Mouse (Mus musculus) spleen, embryonic (tissue): ENCODE results near the gene Gm13030.
"Not testable (repeated sequence)": the region's sequence is repeated elsewhere in the genome, so short reads cannot be mapped to it uniquely, and the experiment has no call there.

ENCODE experiments used
- CTCF ChIA-PET: fragments of 350-600 bp; sonication (Branson Sonifier 250); formaldehyde crosslinking; loops from one replicate; lab custom pipeline; 2022; lab: Charles Lee

The Gm13030 gene

DNA sequence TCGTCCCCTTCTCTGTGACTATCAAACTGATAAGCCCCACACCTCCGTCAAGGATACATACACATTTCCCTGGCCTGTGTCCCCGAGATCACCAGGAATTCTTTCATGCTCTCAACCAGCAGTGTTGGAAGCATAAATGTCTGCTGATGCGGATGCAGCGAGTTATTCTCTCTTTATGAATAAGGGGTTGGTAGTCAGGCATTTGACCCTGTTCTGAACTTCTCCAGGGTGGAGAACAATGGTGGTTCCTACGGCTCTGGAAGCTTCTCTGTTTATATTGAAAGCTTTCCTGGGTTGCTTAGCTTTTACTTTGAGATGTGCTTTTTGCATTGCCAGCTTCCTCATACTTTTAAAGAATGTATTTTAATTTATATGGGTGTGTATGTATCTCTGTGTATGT lies at the start of gene Gm13030:
Gm13030 (minus strand) TSS at position 101 of the 400 bp plus-strand sequence.
- CTCF ChIA-PET = no interaction called here

DNA sequence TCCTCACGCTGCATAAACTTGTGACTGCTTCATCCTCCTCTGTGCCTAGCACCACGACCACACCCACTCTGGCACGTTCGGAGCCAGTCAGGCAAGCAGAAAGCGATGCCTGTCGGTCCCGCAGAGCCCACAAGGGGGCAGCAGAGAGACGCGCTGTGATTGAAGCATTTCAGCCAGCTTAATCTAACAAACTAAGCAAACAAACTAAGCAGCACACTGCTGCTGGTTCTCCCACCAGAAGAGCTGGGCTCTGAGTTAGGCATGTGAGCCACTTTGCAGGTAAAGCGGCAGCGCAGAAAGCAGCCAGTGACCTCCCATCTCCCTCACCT lies 48.3 kb upstream of the Gm13030 start:
- CTCF ChIA-PET = interaction anchor here (1.2 kb wide), 1 partner anchor 21 kb away, joined by 3 read pairs; no protein-coding TSS in a partner anchor

DNA sequence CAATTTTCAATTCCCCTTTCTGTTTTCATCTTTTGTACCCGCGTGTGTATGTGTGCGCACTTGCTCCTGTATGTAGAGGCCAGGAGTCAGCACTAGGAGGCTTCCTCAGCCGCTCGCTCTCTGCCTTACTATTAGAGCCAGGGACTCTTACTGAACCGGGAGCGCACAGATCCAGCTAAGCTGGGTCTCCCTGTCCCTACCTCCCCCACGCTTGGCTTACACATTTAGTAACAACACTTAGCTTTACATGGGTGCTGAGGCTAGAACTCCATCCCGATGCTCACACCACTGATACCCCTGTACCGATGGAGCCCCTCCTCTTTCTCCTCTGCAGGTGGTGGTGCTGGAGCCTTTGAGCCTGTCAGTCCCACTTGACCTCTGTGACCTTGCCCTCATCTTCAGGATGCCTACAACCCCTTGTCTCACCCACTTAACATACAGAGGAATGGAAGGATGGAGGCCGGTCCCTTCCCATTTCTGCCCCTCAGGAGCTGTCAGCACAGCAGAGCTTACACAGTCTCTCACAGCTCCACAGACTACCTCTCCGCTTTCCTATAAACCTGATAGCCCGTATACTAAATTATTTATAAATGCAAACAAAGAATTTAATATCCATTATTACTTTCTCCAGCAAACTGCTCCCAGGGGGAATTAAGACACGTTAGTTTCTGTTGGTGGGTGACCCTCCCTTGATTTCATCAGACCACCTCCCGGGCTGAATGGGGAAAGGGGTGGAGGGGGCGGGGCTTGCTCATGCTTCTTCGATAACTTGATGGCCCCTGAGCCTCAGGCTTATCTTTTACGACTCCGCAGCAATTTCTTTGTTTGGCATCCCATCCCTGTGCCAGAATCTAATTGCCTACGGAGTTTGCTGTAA lies 47.7 kb upstream of the Gm13030 start:
- CTCF ChIA-PET = interaction anchor here (1.2 kb wide), 1 partner anchor 22 kb away, joined by 3 read pairs; no protein-coding TSS in a partner anchor

DNA sequence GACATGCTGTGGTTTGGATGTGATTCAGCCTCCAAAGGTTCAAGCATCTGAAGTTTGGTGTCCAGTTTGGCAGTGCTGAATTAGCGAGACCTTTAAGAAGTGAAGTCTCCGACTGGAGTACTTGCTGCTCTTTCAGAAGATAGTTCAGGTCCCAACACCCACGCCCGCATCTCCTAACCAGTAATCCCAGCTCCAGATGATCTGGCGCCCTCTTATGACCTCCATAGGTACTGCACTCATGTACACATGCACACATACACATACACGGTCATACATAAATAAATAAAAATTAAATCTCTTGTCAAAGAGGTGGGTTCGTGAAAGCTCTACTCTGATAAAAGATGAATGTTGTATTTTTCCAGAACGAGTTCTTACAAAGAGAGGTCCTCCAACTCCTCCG lies 43.5 kb upstream of the Gm13030 start:
- CTCF ChIA-PET = no interaction called here

DNA sequence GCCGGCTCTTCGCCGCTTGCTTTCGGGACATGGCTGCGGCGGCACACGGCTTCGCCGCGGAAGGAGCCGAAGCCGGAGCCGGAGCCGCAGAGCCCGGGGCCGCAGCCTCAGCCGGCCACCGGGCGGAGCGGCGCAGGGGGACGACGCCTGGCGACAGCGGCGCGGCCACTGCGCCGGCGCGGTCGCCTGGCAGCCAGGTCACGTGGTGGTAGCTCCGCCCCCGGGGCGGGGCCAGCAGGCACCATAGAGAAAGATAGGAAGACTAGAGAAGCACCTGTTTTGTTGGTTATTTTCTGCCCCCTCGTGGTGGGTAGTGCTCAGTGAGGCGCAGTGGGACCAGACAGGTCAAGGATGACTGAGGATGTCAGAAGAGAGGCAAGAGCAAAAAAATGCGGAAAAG lies 40.0 kb upstream of the Gm13030 start, which contains the start of gene Otud3:
Otud3 (minus strand) TSS at position 149 of the 400 bp plus-strand sequence.
- CTCF ChIA-PET = no interaction called here

DNA sequence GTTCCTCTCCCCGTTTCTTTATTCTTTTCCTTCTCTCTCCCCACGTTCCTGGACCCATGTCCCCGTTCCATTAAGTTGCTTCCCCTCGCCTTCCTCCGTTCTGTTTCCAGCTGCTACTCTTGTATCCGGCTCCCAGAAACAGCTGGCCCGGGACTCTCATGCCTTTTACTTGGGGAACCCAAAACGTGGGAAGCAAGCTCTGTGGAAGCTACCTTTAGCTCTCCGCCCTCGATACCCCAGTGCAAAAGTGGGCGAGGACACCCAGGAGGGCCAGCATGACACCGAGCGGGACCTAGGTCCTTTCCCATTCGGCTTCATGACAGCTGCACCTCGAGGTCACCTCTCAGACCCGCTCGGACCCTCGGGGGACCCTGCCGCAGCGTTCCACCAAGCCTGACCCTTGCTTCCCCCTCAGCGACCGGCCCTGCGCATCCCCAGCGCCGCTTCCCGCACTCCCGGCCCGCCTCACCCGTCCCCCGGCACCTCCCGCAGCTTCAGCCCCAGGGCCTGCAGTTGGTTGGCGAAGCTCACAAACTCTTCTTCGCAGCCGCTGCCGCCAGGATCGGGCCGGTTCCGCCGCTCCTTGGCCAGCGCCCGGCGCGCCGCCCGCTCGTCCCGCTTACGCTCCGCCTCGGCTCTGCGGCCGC lies 39.5 kb upstream of the Gm13030 start:
- CTCF ChIA-PET = no interaction called here

DNA sequence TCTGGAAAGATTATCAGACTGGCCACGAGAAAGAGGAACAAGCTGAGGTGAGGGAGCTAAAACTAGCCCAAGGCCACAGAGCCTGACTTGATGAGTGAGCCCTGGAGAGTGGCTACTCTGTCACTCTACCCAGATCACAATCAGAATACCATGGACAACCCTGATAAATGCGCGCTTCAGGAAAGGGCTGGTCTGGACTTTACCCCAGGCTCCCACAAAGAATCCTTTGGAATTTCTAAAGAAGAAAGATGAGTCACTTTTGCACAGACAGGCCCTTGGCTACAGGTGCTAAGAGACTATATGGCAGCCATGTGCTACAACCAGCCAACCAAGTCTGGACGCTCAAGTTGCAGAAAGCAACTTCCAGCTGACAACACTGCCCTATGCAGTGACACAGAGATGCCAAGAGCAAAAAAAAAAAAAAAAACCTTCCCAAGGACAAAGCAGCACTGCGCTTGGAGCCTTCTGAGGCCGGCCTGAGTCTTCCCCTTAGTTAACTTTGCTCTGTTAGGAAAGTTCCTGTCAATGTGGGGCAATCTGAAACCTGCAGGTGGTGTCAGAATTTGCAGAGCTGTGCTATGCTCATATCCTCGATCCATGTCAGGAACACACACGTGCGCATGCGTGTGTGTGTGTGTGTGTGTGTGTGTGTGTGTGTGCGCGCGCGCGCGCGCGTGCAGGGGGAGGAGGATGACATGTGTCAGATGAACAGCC lies 32.0 kb upstream of the Gm13030 start:
- CTCF ChIA-PET = no interaction called here

DNA sequence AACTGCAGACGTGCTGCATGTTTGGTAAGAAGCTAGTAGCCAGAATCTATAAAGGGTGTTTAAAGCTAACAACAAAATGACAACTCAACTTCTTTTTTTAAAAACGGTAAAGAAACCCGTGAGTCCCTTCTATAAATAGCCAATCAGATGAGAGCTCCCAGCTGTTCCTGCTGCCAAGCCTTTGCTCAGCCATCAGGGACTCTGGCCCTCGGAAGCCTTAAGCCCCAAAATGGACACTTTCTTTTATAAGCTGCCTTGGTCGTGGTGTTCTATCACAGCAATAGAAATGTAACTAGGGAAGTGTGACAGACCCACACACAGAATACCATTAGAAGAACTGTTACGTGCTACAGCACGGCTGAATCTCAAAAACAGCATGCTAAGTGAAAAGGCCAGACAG lies 25.6 kb upstream of the Gm13030 start:
- CTCF ChIA-PET = no interaction called here

DNA sequence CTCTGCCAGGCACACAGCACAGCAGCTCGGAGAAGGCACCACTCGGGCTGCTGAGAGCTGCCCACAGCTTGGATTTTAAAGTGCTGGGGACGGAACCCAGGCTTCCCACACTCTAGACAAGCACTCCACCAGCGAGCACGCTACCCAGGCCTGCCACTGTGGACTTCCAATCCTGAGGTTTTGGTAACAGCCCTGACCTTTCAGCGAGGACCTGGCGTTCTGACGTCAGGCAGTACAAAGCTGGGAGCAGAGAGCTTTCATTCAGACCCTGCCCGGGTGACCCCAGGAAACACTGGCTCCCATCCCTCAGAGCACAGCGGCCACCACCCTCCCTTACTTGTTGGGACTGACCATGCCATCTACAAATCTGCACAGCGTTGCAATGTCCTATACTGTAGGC lies 20.0 kb upstream of the Gm13030 start:
- CTCF ChIA-PET = not testable (repeated sequence)

DNA sequence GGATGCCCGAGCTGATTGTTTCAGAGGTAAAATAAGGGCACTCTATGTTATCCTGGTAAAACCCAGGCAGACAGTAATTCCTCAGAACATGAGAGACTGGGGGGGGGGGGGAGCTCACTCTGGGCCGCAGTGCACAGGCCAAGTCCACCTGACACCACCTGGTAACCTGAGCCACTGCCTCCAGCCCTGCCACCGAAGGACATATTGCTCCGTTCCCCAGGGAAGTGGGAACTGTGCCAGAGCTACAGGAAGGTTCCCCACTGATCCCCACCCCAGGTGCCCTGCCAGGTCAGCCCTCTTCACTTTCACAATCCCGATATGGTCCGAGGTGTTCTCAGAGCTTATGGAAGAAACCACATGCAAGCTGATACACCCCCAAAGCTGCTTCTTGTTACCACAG lies 18.9 kb upstream of the Gm13030 start:
- CTCF ChIA-PET = interaction anchor here (0.5 kb wide), 1 partner anchor 446 kb away, joined by 4 read pairs; no protein-coding TSS in a partner anchor

DNA sequence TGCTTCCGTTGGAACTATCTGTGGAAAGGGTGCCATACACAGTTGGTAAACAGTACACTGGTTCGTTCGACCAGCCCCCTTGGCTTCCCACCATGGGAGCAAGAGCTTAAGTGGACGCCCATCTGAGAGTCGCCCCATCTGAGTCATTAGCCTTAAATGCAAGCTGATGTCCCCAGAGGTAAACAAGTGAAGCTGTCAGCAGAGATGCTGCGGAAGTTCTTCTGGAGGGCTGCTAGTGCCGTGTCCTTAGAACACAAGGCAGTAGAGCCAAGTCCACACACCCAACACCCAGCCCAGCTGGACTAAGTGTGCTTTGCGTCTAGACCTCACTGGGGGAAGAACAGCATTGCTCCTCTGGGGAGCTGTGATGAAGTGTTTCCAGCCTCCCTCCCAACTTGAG lies 15.9 kb upstream of the Gm13030 start:
- CTCF ChIA-PET = no interaction called here

DNA sequence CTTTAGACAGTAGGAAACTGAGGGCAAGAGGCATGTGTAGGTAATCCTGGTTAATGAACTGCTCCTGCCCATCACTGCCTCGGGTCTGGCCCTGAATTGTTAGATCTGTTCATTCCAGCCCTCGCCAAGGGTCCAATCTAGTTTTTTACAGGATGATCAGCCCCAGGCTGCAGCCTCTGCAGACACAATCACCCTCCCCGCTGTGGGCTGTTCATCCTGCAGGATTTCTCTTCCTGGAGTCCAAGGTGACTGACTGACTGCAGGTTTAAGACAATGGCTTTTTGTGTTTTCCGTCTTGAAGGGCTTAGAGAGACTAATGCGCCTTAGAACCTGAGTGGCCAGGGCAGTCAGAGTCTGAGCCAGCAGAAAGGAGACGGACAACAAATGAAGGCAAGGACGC lies 15.4 kb upstream of the Gm13030 start:
- CTCF ChIA-PET = no interaction called here

DNA sequence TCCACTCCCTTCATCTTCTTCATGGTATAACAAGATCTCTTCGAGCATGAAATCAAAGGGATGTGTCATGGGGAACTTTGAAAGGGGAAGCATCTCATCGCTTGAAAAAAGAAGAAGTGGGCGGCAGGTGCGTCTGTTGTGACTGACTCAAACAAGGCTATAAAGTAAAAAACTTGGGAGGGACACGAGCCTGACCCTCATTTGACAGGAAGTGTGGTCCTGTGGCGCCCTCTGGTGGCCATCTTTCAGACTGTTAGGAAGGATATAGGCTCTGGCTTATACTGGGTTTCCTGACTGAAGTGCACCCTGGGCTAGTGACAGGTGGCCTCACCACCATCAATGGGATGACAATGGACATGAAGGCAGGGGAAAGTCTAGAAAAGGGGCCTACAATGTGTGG lies 10.5 kb upstream of the Gm13030 start:
- CTCF ChIA-PET = no interaction called here

DNA sequence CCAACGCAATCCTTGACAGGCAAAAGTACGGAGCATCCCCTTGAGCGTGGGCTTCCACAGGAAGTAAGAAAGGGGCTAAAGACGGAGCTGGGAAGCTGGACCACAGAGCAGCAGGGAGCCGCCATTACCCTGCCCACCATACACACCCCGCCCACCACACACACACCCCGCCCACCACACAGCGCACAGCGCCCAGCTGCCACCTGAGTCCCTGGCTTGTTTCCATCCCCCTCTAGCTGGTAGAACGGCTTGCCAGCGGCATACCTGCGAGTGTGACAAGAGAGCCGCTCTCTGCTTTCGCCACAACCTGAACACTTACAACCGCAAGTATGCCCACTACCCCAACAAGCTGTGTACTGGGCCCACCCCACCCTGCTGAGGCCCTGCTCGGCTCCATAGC lies 8.4 kb upstream of the Gm13030 start:
- CTCF ChIA-PET = interaction anchor here (0.7 kb wide), 2 partner anchors 13 to 91 kb away, joined by 3 read pairs; no protein-coding TSS in a partner anchor

DNA sequence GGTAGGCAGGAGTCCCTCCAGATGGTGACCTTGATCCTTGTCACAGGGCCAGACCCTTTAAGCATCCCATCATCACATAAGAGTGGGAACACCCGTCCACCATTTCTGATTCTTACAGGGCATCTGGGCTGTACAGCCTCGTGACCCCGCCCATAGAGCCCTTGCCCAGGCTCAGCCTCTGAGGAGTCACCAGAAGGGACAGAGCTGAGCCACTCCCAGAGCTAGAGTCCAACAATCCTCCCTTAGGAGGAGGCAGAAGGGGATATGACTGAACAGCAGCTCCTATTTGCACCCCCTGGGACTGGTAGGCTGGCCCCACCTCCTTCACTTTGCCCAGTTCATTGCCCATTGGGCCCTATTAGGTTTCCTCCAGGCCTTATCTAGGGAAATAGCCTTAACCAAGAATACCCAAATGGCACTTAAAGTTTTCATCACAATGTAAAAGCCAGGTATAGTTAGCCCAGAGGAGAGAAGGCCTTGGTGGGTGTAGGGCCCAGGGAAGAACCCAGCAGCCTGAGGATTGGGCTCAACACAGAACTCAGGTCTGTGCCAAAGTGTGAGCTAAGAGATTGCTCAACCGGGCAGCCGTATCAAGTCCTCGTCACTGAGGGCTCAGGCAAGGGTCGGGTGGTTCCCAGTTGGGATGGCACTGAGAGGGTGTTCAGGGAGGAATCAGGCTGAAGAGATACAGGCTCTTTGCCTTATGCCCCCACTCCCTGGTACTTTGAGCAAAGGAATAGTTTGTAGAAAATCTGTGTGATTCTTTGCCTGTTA lies 7.2 kb upstream of the Gm13030 start:
- CTCF ChIA-PET = no interaction called here

DNA sequence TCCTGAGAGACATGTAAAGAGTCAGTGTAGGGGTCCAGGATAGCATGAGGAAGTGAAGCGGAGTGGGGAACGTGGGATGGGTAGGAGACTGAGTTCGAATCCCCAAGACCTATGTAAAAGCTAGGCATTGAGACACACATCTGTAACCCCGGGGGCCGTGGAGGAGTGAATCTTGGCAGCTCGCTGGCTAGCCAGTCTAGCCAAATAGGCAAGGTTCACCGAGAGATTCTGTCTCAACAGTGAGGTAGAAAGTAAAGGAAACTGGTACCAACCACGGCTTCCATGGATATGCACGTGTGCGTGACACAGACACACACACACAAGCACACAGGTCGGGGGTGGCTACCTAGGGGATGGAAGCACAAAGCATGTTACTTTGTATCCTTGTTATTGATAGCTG lies 6.0 kb upstream of the Gm13030 start:
- CTCF ChIA-PET = no interaction called here

DNA sequence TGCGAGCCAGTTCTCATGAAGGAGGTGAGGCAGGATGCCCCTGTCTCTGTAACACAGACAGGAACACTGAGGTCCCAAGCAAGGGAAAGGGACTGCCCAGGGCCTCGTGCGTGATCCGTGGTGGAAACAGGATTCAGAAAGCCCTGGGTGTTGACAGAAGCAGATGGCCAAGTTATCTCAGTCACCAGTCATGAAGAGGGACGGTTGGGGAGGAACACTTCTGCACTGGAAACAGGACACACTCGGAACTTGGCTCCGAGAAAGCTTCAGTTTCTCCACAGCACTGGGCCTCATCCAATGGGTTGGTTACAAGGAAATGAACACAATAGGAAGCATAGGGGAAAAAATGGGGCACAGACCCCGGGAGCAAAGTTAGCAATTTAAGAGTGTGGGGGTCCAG lies 5.0 kb upstream of the Gm13030 start:
- CTCF ChIA-PET = no interaction called here

DNA sequence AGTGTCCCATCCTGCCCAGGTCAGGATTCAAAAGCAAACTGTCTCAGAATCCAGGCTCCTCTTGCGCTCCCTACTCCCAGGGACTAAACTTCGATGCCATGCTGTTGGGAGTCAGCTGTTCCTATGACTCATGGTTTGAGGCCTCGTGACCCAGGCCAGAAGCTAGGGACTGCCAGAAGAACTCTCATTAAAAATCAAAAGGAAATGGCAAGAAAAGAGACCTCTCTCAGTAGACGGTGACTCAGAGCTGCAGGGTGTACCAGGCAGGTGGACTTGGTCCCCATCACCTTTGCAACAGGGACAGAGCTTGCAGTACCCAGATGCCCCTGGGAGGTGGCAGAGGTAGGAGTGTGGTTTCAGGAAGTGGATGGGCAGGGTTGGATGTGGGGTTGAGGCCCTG lies 4.0 kb upstream of the Gm13030 start, which contains the start of gene Pla2g2e:
Pla2g2e (plus strand) TSS at position 212 of the 400 bp plus-strand sequence.
- CTCF ChIA-PET = interaction anchor here (0.6 kb wide), 1 partner anchor 1867 kb away, joined by 12 read pairs; no protein-coding TSS in a partner anchor

DNA sequence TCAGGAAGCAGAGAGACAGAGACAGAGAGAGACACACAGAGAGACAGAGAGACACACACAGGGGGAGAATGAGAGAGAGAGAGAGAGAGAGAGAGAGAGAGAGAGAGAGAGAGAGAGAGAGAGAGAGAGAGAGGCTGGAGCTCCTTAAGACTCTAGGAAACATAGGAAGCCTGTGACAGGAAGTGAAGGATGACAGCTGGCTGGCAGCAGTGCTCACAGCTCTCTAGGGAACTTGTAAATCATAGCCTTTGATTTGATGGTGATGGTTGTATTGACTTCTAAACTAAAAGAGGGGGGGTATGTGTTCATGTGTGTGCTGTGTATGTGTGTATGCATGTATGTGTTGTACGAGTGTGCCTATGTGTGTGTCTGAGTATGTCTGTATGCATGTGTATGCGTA lies 2.2 kb upstream of the Gm13030 start:
- CTCF ChIA-PET = no interaction called here

DNA sequence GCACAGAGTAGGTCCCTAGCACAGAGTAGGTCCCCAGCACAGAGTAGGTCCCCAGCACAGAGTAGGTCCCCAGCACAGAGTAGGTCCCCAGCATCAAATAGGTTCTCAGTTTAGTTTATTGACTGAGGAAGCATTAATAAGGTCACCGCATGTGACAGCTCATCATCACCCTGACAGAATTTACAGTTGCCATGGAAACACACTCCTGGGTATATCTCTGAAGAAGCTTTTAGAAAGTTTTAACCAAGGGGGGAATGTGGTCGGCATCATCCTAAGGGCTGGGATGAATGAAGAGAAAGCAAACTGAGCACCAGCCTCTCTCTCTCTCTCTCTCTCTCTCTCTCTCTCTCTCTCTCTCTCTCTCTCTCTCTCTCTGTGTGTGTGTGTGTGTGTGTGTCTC lies 1.5 kb upstream of the Gm13030 start:
- CTCF ChIA-PET = not testable (repeated sequence)

DNA sequence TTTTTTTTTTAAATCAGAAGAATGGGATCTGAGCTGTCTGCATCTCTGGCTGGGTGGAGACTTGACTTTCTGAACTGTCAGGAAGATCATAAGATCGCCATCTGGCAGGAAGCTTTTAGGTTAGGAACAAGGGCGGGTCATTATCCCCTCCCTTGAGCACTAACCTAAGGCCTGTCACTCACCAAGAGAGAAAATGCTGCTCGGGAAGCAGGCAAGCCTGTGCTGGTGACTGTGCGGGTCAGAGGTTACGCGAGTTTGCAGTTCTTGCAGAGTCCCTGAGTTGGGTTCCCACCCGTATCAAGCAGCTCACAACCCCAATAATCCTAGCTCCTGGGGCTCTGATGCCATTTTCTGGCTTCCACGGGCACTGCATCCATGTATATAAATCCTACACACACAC lies 5.1 kb downstream of the Gm13030 start:
- CTCF ChIA-PET = interaction anchor here (1.0 kb wide), 1 partner anchor 14 kb away, joined by 3 read pairs; no protein-coding TSS in a partner anchor
